Mouse (Mus musculus) heart, embryonic 16.5 days (tissue): ENCODE measurements around the gene Mgl2. TPM values are rescaled to one million over a fixed set of nuclear protein-coding genes. Genes with fewer than 3 reads are reported as not detected.
"Not testable (repeated sequence)": the region's sequence is repeated elsewhere in the genome, so short reads cannot be mapped to it uniquely, and the experiment has no call there.

Experiments
- ATAC-seq: fragments of 200-750 bp; cut with Nextera tagmentation; replicated peaks from 2 replicates; pipeline ENCODE4 v1.8.0; 2017; ENCODE audit warnings: moderate number of reproducible peaks; ENCODE audit not compliant: insufficient read depth, low FRiP score; ENCODE audit errors: extremely low read depth
- H3K27ac ChIP-seq: fragments of 300-500 bp; sonication (generic); 2 replicates; pipeline ENCODE4 v1.5.1; 2014; ENCODE audit warnings: mild to moderate bottlenecking, low read length, control low read depth, moderate library complexity
- H3K27me3 ChIP-seq: fragments of 300-500 bp; sonication (generic); 2 replicates; pipeline ENCODE4 v1.6.1; 2014; ENCODE audit warnings: low read length, mixed read lengths; ENCODE audit not compliant: control insufficient read depth, insufficient read depth
- H3K36me3 ChIP-seq: fragments of 300-500 bp; sonication (generic); 2 replicates; pipeline ENCODE4 v1.6.1; 2014; ENCODE audit not compliant: control insufficient read depth, insufficient read depth
- H3K4me1 ChIP-seq: fragments of 300-500 bp; sonication (generic); 2 replicates; pipeline ENCODE4 v1.6.1; 2014; ENCODE audit warnings: low read length, mixed read lengths; ENCODE audit not compliant: control insufficient read depth, insufficient read depth
- H3K4me2 ChIP-seq: fragments of 300-500 bp; sonication (generic); 2 replicates; pipeline ENCODE4 v1.6.1; 2014; ENCODE audit warnings: low read depth, mild to moderate bottlenecking, control low read depth, low read length
- H3K4me3 ChIP-seq: fragments of 300-500 bp; sonication (generic); 2 replicates; pipeline ENCODE4 v1.5.1; 2014; ENCODE audit warnings: mild to moderate bottlenecking, control low read depth, low read length
- H3K9ac ChIP-seq: fragments of 300-500 bp; sonication (generic); 2 replicates; pipeline ENCODE4 v1.6.1; 2014; ENCODE audit warnings: low read length, control low read depth
- H3K9me3 ChIP-seq: fragments of 300-500 bp; sonication (generic); replicated peaks from 2 replicates; pipeline ENCODE4 v1.6.1; 2016; ENCODE audit warnings: low read length; ENCODE audit not compliant: control insufficient read depth
- WGBS: fragments of 180-500 bp; shearing (Covaris S2); extraction: QIAGEN DNeasy Blood & Tissue Kit; methylation state at CpG from one replicate; pipeline ENCODE4 v1.1.7; 2014; 5-methylcytosine and 5-hydroxymethylcytosine counted together
- polyA plus RNA-seq: library from polyadenylated mRNA; unstranded; fragments of >200 nt; fragmentation: Nextera tagmentation; extraction: Ambion mirVana; gene quantifications from 2 replicates; pipeline ENCODE4 v1.2.1, GENCODE M21; 2015

Mgl2 gene
- polyA plus RNA-seq, 1 experiment from 2014 or later, result 1.1 TPM

DNA sequence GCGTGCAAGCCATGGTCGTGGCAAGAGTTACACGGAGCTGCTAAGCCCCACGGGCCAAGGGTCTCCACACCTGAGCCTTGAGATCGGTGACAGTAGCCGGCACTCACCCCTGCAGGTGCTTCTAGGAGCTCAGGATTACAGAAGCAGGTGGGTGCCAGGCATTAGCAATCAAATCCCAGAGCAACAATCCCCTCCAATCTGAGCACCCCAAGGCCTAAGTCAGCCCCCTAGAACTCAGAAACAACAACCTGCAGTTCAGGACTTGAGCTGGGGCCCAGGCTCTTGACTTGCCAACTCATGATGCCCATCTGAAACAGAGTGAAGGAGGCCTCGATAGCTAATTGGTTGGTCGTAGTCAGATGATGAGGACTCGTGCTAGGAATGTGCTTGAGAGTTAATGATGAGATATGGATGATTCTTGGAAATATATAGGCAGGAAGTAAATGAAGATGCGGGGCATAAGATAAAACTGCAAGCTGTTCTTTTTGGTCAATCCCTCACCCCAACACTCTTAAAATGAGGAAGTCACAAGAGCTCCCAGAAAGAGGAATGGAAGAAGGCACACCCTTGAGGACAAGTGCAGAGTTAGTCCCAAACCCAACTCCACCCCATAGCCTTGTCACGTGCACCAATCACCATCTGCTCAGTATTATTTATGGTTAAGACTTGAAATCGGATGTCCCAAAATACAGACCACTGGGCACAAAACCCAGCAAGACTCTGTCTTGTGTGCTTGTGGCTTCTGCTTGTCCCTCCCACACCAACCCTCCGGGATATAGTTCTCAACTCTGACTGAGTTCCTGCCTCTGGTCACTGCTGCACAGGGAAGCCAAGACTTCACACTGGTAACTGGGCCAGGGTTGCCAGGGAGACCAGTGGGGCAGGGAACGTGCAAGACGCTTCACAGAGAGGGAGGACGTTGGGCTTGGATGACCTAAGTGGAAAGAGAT lies 36.1 kb downstream of the Mgl2 start:
- Histone ChIP-seq H3K9me3 (no peaks in the 10 kb centered on the region), H3K9ac (no peak overlapping the region), H3K27ac (no peak overlapping the region), H3K4me2 (no peak overlapping the region), H3K36me3 (no peaks in the 10 kb centered on the region), H3K27me3 (no peaks in the 10 kb centered on the region), H3K4me3 (no peak overlapping the region), H3K4me1 (no peaks in the 10 kb centered on the region)
- no peak for ATAC-seq
- WGBS, result 61% methylated on average over 16 of the region's 16 CpGs

DNA sequence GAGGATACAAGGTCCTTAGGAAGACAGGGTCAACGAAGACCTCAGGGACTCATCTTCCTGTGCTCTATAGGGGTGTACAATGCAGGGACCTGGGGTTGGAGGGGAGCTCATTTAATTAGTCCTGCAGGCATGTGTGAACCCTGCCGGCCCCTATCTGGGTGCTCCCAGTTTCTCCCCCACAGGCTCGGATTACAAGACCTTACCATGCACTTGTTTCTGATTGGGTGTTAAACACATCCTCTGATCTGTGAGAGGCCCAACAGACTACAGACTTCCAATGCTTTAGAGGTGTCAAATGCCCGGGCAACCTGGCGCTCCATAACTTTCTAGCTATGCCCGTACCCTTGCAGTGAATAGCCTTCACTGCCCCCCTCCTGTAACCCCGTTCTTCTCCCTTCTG lies 38.0 kb downstream of the Mgl2 start:
- Histone ChIP-seq H3K27ac (no peak overlapping the region), H3K4me1 (no peaks in the 10 kb centered on the region), H3K4me2 (no peak overlapping the region), H3K9me3 (no peaks in the 10 kb centered on the region), H3K4me3 (no peak overlapping the region), H3K36me3 (no peaks in the 10 kb centered on the region), H3K27me3 (no peaks in the 10 kb centered on the region), H3K9ac (no peak overlapping the region)
- no peak for ATAC-seq
- WGBS, result 53% methylated on average over 7 of the region's 7 CpGs

DNA sequence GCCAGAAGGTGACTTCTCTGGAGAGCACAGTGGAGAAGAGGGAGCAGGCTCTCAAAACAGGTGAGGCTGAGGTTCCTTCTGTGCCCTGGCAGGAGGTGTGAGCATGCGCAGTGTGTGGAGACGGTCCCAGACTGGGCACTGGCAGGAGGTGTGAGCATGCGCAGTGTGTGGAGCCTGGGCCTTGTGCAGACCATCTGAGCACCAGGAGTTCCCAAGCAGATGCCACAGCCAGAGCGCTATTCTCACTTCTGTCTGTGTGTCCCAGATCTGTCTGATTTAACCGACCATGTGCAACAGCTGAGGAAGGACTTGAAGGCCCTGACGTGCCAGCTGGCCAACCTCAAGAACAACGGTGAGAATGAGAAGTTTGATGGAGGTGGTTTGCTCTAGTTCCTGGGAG lies 39.3 kb downstream of the Mgl2 start:
- not testable (repeated sequence) for H3K27ac ChIP-seq
- WGBS, result 85% methylated on average over 7 of the region's 7 CpGs

DNA sequence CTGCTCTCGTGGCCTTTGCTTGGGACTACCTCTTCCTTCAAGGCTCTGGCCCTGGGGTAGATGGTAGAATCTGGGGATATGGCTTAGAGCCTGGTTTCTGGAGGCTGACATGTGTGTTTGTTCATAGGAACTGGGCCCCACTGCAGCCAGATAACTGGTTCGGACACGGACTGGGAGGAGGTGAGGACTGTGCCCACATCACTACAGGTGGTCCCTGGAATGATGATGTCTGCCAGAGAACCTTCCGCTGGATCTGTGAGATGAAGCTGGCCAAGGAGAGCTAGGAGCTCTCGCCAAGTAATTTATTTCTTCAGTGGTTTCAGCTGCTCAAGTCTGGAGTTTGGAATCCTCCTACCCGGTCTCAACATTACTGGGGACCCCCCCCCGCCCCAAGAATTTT lies 40.2 kb downstream of the Mgl2 start:
- H3K27me3 ChIP-seq, result no peaks in the 10 kb centered on the region
- no peak overlapping the region for H3K4me2 ChIP-seq
- H3K4me1 ChIP-seq, result no peaks in the 10 kb centered on the region
- no peak overlapping the region for H3K4me3 ChIP-seq
- H3K27ac ChIP-seq, result no peak overlapping the region
- no peak overlapping the region for H3K9ac ChIP-seq
- H3K9me3 ChIP-seq, result no peaks in the 10 kb centered on the region
- no peak for ATAC-seq
- H3K36me3 ChIP-seq, result no peaks in the 10 kb centered on the region
- WGBS, result 73% methylated on average over 7 of the region's 7 CpGs

More for the DNA sequence above, 39.3 kb downstream of the Mgl2 start:
- H3K9ac ChIP-seq, ATAC-seq, H3K9me3 ChIP-seq, H3K27me3 ChIP-seq, H3K36me3 ChIP-seq, H3K4me2 ChIP-seq, H3K4me1 ChIP-seq, H3K4me3 ChIP-seq: not testable (repeated sequence)

DNA sequence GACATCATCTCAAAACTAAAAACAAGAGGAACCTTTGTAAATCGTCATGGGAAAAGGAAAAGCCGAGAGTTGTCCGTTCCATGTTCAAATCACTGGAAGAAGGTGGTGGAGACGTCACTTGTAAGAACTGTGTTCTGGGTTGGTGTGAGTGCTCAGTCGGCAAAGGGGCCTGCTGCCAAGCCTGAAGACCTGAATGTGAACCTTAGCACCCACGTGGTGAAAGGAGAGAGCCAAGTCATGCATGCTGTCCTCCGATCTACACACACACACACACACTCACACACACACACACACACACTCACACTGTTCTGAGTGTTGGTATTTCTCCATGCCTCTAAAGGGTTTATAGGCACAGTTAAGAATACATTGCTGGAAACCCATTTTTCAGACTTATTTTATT lies 41.1 kb downstream of the Mgl2 start:
- no peaks in the 10 kb centered on the region for H3K36me3 ChIP-seq
- no peaks in the 10 kb centered on the region for H3K9me3 ChIP-seq
- H3K9ac ChIP-seq, result no peak overlapping the region
- H3K27me3 ChIP-seq, result no peaks in the 10 kb centered on the region
- 68% methylated on average over 7 of the region's 7 CpGs for WGBS
- H3K4me2 ChIP-seq, result no peak overlapping the region
- ATAC-seq, result no peak
- no peak overlapping the region for H3K4me3 ChIP-seq
- H3K4me1 ChIP-seq, result no peaks in the 10 kb centered on the region
- no peak overlapping the region for H3K27ac ChIP-seq

DNA sequence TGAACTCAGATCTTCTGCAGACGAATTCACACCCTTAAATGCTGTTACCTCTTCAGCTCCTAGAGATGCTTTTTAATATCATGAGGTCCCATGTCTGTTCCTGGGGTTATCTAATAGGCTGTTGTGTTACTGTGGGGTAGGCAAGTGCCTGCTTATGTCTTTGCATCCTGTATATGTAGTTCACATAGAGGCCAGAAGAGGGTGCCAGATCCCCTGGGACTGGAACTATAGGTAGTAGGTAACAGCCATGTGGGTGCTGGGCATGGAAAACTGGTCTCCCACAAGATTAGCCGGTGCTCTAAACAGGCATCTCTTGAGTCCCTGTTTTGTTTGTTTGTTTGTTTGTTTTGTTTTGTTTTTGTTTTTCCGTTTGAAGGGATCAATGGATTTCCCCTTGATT lies 41.7 kb downstream of the Mgl2 start:
- no peaks in the 10 kb centered on the region for H3K9me3 ChIP-seq
- no peaks in the 10 kb centered on the region for H3K4me1 ChIP-seq
- ATAC-seq, result no peak
- H3K4me2 ChIP-seq, result no peak overlapping the region
- WGBS, result 45% methylated on average over 3 of the region's 3 CpGs
- no peak overlapping the region for H3K4me3 ChIP-seq
- H3K27ac ChIP-seq, result no peak overlapping the region
- H3K36me3 ChIP-seq, result no peaks in the 10 kb centered on the region
- H3K9ac ChIP-seq, result no peak overlapping the region
- H3K27me3 ChIP-seq, result no peaks in the 10 kb centered on the region

DNA sequence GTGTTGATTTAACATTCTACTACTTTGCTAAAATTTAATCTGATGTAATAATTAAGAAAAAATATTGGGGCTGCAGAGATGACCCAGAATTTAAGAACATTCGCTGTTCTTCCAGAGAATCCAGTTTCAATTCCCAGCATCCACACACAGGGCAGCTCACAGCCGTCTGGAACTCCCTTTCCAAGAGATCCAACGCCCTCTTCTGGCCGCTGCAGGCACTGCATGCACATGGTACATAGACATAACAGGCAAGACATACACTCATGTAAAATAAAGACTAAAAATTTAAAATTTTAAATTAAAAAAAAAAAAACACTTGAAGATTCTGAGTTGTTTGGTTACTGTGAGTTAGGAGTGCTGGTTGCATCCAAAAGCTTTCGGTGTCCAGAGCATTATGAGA lies 42.2 kb downstream of the Mgl2 start:
- Histone ChIP-seq H3K4me1 (no peaks in the 10 kb centered on the region), H3K27ac (no peak overlapping the region), H3K4me2 (no peak overlapping the region), H3K36me3 (no peaks in the 10 kb centered on the region), H3K9ac (no peak overlapping the region), H3K27me3 (no peaks in the 10 kb centered on the region), H3K9me3 (no peaks in the 10 kb centered on the region), H3K4me3 (no peak overlapping the region)
- ATAC-seq, result no peak
- WGBS, result 52% methylated on average over 5 of the region's 5 CpGs

DNA sequence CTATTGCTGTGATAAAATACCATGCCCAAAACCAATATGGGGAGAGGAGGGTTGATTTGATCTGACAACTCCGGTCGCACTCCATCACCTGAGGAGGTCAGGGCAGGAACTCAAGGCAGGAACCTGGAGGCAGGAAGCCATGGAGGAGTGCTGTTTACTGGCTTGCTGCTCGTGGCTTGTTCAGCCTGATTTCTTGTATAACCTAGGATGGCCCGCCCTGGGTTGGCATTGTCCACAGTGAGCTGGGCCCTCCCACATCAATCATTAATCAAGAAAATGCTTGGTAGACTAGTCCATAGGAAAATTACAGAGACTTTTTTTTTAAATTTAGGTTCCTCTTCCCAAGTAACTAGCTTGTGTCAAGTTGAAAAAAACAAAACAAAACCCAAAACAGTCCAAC lies 44.4 kb downstream of the Mgl2 start:
- 75% methylated on average over 4 of the region's 4 CpGs for WGBS
- H3K9me3 ChIP-seq, result no peaks in the 10 kb centered on the region; the same call in 1 of the 2 replicates

DNA sequence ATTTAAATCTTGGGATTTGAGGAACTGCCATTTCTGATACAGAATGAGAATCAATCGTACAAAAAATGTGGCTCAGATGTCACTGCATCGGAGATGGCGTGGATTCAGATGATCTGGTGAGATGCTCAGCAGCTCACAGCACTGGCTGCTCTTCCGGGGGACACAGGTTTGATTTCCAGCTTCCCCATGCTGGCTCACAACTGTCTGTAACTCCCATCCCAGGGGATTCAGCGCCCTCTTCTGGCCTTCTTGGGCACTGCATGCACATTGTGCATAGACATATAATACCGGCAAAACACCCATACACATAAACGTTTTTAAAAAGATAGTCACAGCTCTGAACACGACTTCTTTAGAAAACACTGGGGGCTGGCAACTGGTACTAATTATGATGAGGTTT lies 47.5 kb downstream of the Mgl2 start:
- no peak overlapping the region for H3K4me3 ChIP-seq
- H3K36me3 ChIP-seq, result no peaks in the 10 kb centered on the region
- no peaks in the 10 kb centered on the region; the same call in 1 of the 2 replicates for H3K9me3 ChIP-seq
- WGBS, result 71% methylated on average over 8 of the region's 8 CpGs
- ATAC-seq, result no peak
- no peak overlapping the region for H3K9ac ChIP-seq
- H3K27me3 ChIP-seq, result no peaks in the 10 kb centered on the region
- H3K27ac ChIP-seq, result no peak overlapping the region
- H3K4me2 ChIP-seq, result no peak overlapping the region
- no peaks in the 10 kb centered on the region for H3K4me1 ChIP-seq

More for the DNA sequence above, 44.4 kb downstream of the Mgl2 start:
- Histone ChIP-seq H3K27me3 (no peaks in the 10 kb centered on the region), H3K4me1 (no peaks in the 10 kb centered on the region), H3K4me3 (no peak overlapping the region), H3K36me3 (no peaks in the 10 kb centered on the region), H3K9ac (no peak overlapping the region), H3K4me2 (no peak overlapping the region), H3K27ac (no peak overlapping the region)
- no peak for ATAC-seq
